In the genomic region with DNA sequence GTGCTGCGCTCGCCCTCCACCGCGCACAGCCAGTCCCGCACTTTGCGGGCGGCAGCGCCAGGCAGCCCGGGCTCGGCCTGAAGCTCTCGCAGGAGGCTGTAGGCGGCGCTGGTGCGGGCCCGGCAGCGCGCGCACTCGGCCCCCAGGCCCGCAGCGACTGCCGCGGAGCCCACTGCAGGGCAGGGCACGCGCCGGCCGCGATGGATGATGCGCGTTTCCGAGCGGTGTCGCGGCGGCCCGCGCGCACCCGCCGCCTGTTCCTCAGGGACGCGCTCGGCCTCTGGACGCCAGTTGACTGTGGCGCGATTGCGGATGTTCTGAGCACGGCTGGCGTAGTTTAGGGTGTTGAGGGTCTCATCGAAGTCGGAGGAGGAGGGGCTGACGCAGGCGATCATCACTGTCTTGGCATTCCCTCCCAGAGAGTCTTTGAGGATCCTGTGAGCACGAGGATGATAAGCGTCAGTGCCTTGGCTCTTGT, we compare ENCODE assay signal across 9 mouse cellular contexts. TPM values are rescaled to one million over a fixed set of nuclear protein-coding genes. Genes with fewer than 3 reads are reported as not detected.
DNase-seq lines count a peak whose midpoint lies in the region; ATAC-seq and TF ChIP-seq lines count a peak whose summit lies in the region.
"Had no signal": no experiment of that assay in that cellular context is flagged by ENCODE, and none has a peak within 500 bp of the region (broad histone marks: within the 10 kb centered on the region; RNA-seq: fewer than 3 reads in every experiment).

No protein-coding gene starts in this region.

- H3K27me3 ChIP-seq in hindbrain, embryonic 10.5 days (ENCODE audit: insufficient read depth, poor library complexity, severe bottlenecking): peaks cover 38% of the 10 kb centered on the region
- peaks cover 12% of the 10 kb centered on the region; the same call in 1 of the 2 replicates for H3K27me3 ChIP-seq in limb, embryonic 11.5 days (ENCODE audit: control insufficient read depth, insufficient read depth, low read length)

- WGBS in hindbrain, embryonic 10.5 days: 1% methylated on average over 55 of the region's 55 CpGs
- 2% methylated on average over 51 of the region's 55 CpGs for WGBS in limb, embryonic 11.5 days
- 6% methylated on average over 55 of the region's 55 CpGs for WGBS in olfactory bulb, adult 2 months

- peaks cover 1 to 3% of the 10 kb centered on the region in 2 experiments; a peak in 1 of 4 replicates for H3K4me1 ChIP-seq in ES-E14 (ENCODE audit: control insufficient read depth in 2 of 2, insufficient read depth in 2 of 2, low read length in 2 of 2, poor library complexity in 1 of 2)
- peaks cover 21% of the 10 kb centered on the region for H3K4me1 ChIP-seq in hindbrain, embryonic 10.5 days (replicated peaks)
- peaks cover 5% of the 10 kb centered on the region for H3K4me1 ChIP-seq in limb, embryonic 11.5 days (ENCODE audit: control insufficient read depth, insufficient read depth, low read length)
- H3K4me1 ChIP-seq in olfactory bulb, adult 2 months (ENCODE audit: control insufficient read depth, insufficient read depth, low read length): peaks cover 25% of the 10 kb centered on the region

- in situ Hi-C loops in ES-E14 (cut with MboI; ENCODE audit: low sequenced_read_pairs in 2 of 2, unreplicated experiment in 2 of 2): no loop called here

- peaks cover 8% of the 10 kb centered on the region; the same call in 1 of the 2 replicates for H3K36me3 ChIP-seq in ES-E14 (ENCODE audit: control insufficient read depth, insufficient read depth, low read length, poor library complexity, severe bottlenecking)
- H3K36me3 ChIP-seq in hindbrain, embryonic 10.5 days: peaks cover 44% of the 10 kb centered on the region
- H3K36me3 ChIP-seq in limb, embryonic 11.5 days (ENCODE audit: control insufficient read depth, insufficient read depth, low read length): peaks cover 4% of the 10 kb centered on the region; the same call in 1 of the 2 replicates

- no peak overlapping the region for H3K27ac ChIP-seq in ES-E14 (ENCODE audit: insufficient read depth, low read depth, low read length, poor library complexity, severe bottlenecking)
- peak overlapping the region; percentile 58 for H3K27ac ChIP-seq in hindbrain, embryonic 10.5 days
- no peak overlapping the region for H3K27ac ChIP-seq in limb, embryonic 11.5 days (replicated peaks; ENCODE audit: low read depth, low read length)
- peak overlapping the region; percentile 46 for H3K27ac ChIP-seq in olfactory bulb, adult 2 months (ENCODE audit: insufficient read depth, low read depth, low read length)

- peak overlapping the region; percentile 62 to 64 for H3K4me3 ChIP-seq in ES-E14 (ENCODE audit: insufficient read depth in 1 of 2, low read depth in 1 of 2, low read length in 2 of 2, poor library complexity in 1 of 2, severe bottlenecking in 1 of 2)
- peak overlapping the region; percentile 56 for H3K4me3 ChIP-seq in hindbrain, embryonic 10.5 days
- peak overlapping the region; percentile 34 for H3K4me3 ChIP-seq in limb, embryonic 11.5 days (ENCODE audit: low read depth, low read length)
- peak overlapping the region; percentile 55 for H3K4me3 ChIP-seq in olfactory bulb, adult 2 months (ENCODE audit: insufficient read depth, low read depth, low read length)

- peak; percentile 58 for TF ChIP-seq CTCF in olfactory bulb, adult 2 months (IDR thresholded peaks at IDR 0.05; ENCODE audit: insufficient read depth, low read depth, low read length)

- peak; percentile 44 to 55 for DNase-seq in adrenal gland, postnatal 36 days
- DNase-seq in adrenal gland, adult 18-20 months (ENCODE audit: low spot score in 2 of 2): no peak
- DNase-seq in ES-E14 (ENCODE audit: low read depth, low spot score): peak; percentile 56
- peak; percentile 73 for DNase-seq in embryo, embryonic 9.5 days (ENCODE audit: extremely low spot score)
- peak; percentile 76 for DNase-seq in hindbrain, embryonic 10.5 days (ENCODE audit: low spot score)
- DNase-seq in limb, embryonic 11.5 days (ENCODE audit: low spot score): peak; percentile 74

- H3K9me3 ChIP-seq in ES-E14 (ENCODE audit: control insufficient read depth, insufficient read depth, low read depth, low read length): no peaks in the 10 kb centered on the region
- H3K9me3 ChIP-seq in hindbrain, embryonic 10.5 days: no peaks in the 10 kb centered on the region
- H3K9me3 ChIP-seq in limb, embryonic 11.5 days (ENCODE audit: control insufficient read depth, low read length): no peaks in the 10 kb centered on the region

- H3K9ac ChIP-seq in ES-E14 (ENCODE audit: insufficient read depth, low read depth, low read length, poor library complexity, severe bottlenecking): peak overlapping the region; percentile 27
- peak overlapping the region; percentile 53 for H3K9ac ChIP-seq in limb, embryonic 11.5 days (ENCODE audit: low read length)

- peak; percentile 64 for TF ChIP-seq POLR2A in olfactory bulb, adult 2 months (IDR thresholded peaks at IDR 0.05; ENCODE audit: insufficient read depth, low read depth, low read length)

- no peak for ATAC-seq in limb, embryonic 11.5 days (ENCODE audit: insufficient number of reproducible peaks, low FRiP score, low TSS enrichment, low read depth)
- ATAC-seq in activated CD4-positive, CD25-positive, alpha-beta regulatory T cell, adult 4 months: no peak

- peak overlapping the region; percentile 79 for H3K4me2 ChIP-seq in limb, embryonic 11.5 days (ENCODE audit: low read depth, severe bottlenecking)

TF ChIP-seq in ES-E14, 5 proteins besides CTCF, POLR2A, EP300 and RAD21:
- no peak for TF ChIP-seq ZC3H11A (IDR thresholded peaks at IDR 0.05; ENCODE audit: borderline replicate concordance, low read depth, low read length)
- TF ChIP-seq CHD2 (IDR thresholded peaks at IDR 0.05; ENCODE audit: low read depth, low read length): no peak
- 0 out of 2 replicates have a peak, but pooled peaks have one; percentile 33 for TF ChIP-seq HCFC1 (IDR thresholded peaks at IDR 0.05; ENCODE audit: borderline replicate concordance, insufficient read depth, low read length)
TF ChIP-seq in ES-E14: peak in this region for 1.

RNA-seq across cellular contexts. Expression of gene Kif7, which starts 5.4 kb away (rescaled TPM):
- total RNA-seq in adrenal gland, postnatal 36 days (2021): 1 to 10 TPM; 4.1 TPM
- 1 to 10 TPM; 2.3 to 2.5 TPM for total RNA-seq in adrenal gland, adult 18-20 months (2021)
- 9.2 and 12.3 TPM in 2 replicates for total RNA-seq in ES-E14 (2012; rRNA removed)
- 5.2 and 5.9 TPM in 2 replicates for polyA plus RNA-seq in hindbrain, embryonic 10.5 days (2016; fragmentation: Nextera tagmentation; extraction: Ambion mirVana)
- polyA plus RNA-seq in limb, embryonic 11.5 days (2014; fragmentation: Nextera tagmentation; extraction: Ambion mirVana): 6.1 and 6.3 TPM in 2 replicates
- not detected in 2 replicates for polyA plus RNA-seq in olfactory bulb, adult 2 months (2012; ENCODE audit: insufficient read depth, insufficient read length, low replicate concordance, missing spikeins)
- under 1 TPM; 0.29 to 0.74 TPM for polyA plus RNA-seq in activated CD4-positive, CD25-positive, alpha-beta regulatory T cell, adult 4 months (2017; shearing (Covaris generic))

RNA-seq across cellular contexts. Expression of gene Plin1, which starts 22.5 kb away (rescaled TPM):
- 100 to 1,000 TPM; 500 to 527 TPM for total RNA-seq in adrenal gland, postnatal 36 days (2021)
- 1,000 to 10,000 TPM in 1 of 2 experiments, 100 to 1,000 TPM in 1; 490 to 1,137 TPM for total RNA-seq in adrenal gland, adult 18-20 months (2021)
- total RNA-seq in ES-E14 (2012; rRNA removed): 0.18 TPM in 1 of 2 replicates, not detected in the other
- not detected in 2 replicates for polyA plus RNA-seq in hindbrain, embryonic 10.5 days (2016; fragmentation: Nextera tagmentation; extraction: Ambion mirVana)
- polyA plus RNA-seq in limb, embryonic 11.5 days (2014; fragmentation: Nextera tagmentation; extraction: Ambion mirVana): not detected in 2 replicates
- not detected in 2 replicates for polyA plus RNA-seq in olfactory bulb, adult 2 months (2012; ENCODE audit: insufficient read depth, insufficient read length, low replicate concordance, missing spikeins)
- not detected for polyA plus RNA-seq in activated CD4-positive, CD25-positive, alpha-beta regulatory T cell, adult 4 months (2017; shearing (Covaris generic))
- polyA plus RNA-seq: C2C12 had no signal

RNA-seq across cellular contexts. Expression of gene Pex11a, which starts 32.8 kb away (rescaled TPM):
- total RNA-seq in adrenal gland, postnatal 36 days (2021): 10 to 100 TPM; 49.2 to 49.3 TPM
- total RNA-seq in adrenal gland, adult 18-20 months (2021): 10 to 100 TPM; 55.5 to 61.1 TPM
- 4.3 and 6.1 TPM in 2 replicates for total RNA-seq in ES-E14 (2012; rRNA removed)
- 8.0 and 8.3 TPM in 2 replicates for polyA plus RNA-seq in hindbrain, embryonic 10.5 days (2016; fragmentation: Nextera tagmentation; extraction: Ambion mirVana)
- 9.7 and 14.9 TPM in 2 replicates for polyA plus RNA-seq in limb, embryonic 11.5 days (2014; fragmentation: Nextera tagmentation; extraction: Ambion mirVana)
- not detected in 2 replicates for polyA plus RNA-seq in olfactory bulb, adult 2 months (2012; ENCODE audit: insufficient read depth, insufficient read length, low replicate concordance, missing spikeins)
- polyA plus RNA-seq in activated CD4-positive, CD25-positive, alpha-beta regulatory T cell, adult 4 months (2017; shearing (Covaris generic)): 1 to 10 TPM; 2.6 to 2.7 TPM

RNA-seq across cellular contexts. Expression of gene Wdr93, which starts 32.8 kb away (rescaled TPM):
- 1 to 10 TPM; 1.6 to 2.0 TPM for total RNA-seq in adrenal gland, postnatal 36 days (2021)
- total RNA-seq in adrenal gland, adult 18-20 months (2021): 1 to 10 TPM; 1.8 to 2.5 TPM
- total RNA-seq in ES-E14 (2012; rRNA removed): 0.58 and 0.71 TPM in 2 replicates
- polyA plus RNA-seq in hindbrain, embryonic 10.5 days (2016; fragmentation: Nextera tagmentation; extraction: Ambion mirVana): 0.47 and 0.52 TPM in 2 replicates
- 0.07 TPM in 1 of 2 replicates, not detected in the other for polyA plus RNA-seq in limb, embryonic 11.5 days (2014; fragmentation: Nextera tagmentation; extraction: Ambion mirVana)
- polyA plus RNA-seq in olfactory bulb, adult 2 months (2012; ENCODE audit: insufficient read depth, insufficient read length, low replicate concordance, missing spikeins): not detected in 2 replicates
- under 1 TPM in 1 of 2 experiments, not detected in 1; 0.27 TPM for polyA plus RNA-seq in activated CD4-positive, CD25-positive, alpha-beta regulatory T cell, adult 4 months (2017; shearing (Covaris generic))

RNA-seq across cellular contexts. Expression of gene Ticrr, which starts 50.2 kb away (rescaled TPM):
- under 1 TPM; 0.49 to 0.50 TPM for total RNA-seq in adrenal gland, postnatal 36 days (2021)
- total RNA-seq in adrenal gland, adult 18-20 months (2021): under 1 TPM; 0.07 to 0.13 TPM
- total RNA-seq in ES-E14 (2012; rRNA removed): 46.3 and 56.8 TPM in 2 replicates
- 16.1 and 16.5 TPM in 2 replicates for polyA plus RNA-seq in hindbrain, embryonic 10.5 days (2016; fragmentation: Nextera tagmentation; extraction: Ambion mirVana)
- polyA plus RNA-seq in limb, embryonic 11.5 days (2014; fragmentation: Nextera tagmentation; extraction: Ambion mirVana): 18.7 and 19.8 TPM in 2 replicates
- polyA plus RNA-seq in olfactory bulb, adult 2 months (2012; ENCODE audit: insufficient read depth, insufficient read length, low replicate concordance, missing spikeins): not detected in 2 replicates
- 1 to 10 TPM; 1.9 to 2.3 TPM for polyA plus RNA-seq in activated CD4-positive, CD25-positive, alpha-beta regulatory T cell, adult 4 months (2017; shearing (Covaris generic))

Comparison
In these comparisons a context has a peak if more than half of its experiments do, and no peak if none do; other contexts are left out.
1. DNase-seq: peak in adrenal gland, postnatal 36 days (2 of 2), ES-E14 (single experiment), embryo, embryonic 9.5 days (single experiment), hindbrain, embryonic 10.5 days (single experiment) and limb, embryonic 11.5 days (single experiment); none in adrenal gland, adult 18-20 months (0 of 2).
2. H3K27ac ChIP-seq: peak in hindbrain, embryonic 10.5 days (single experiment) and olfactory bulb, adult 2 months (single experiment); none in ES-E14 (single experiment) and limb, embryonic 11.5 days (single experiment).
3. Peak in every context shown above with its lines, with median percentiles within 50 percentile points of each other: H3K4me3 ChIP-seq.